Mouse (Mus musculus): ENCODE measurements around the gene Epo. TPM values are rescaled to one million over a fixed set of nuclear protein-coding genes. Genes with fewer than 3 reads are reported as not detected.

The Epo gene
- polyA plus RNA-seq, 1 experiment from 2014 or later: 5.5 TPM

GRCm38 (mm10) chr5:137534762-137535161, 1.7 kb upstream of the Epo start:
- H3K9me3 ChIP-seq (replicated peaks): no peaks in the 10 kb centered on the region
- H3K4me3 ChIP-seq: no peak overlapping the region
- H3K36me3 ChIP-seq: peaks cover 9% of the 10 kb centered on the region
- WGBS: 97% methylated on average over 3 of the region's 3 CpGs
- H3K27me3 ChIP-seq (ENCODE audit: low read depth, poor library complexity, severe bottlenecking): no peaks in the 10 kb centered on the region
- peaks cover 33% of the 10 kb centered on the region for H3K4me1 ChIP-seq
- H3K27ac ChIP-seq (replicated peaks): no peak overlapping the region
- DNase-seq (ENCODE audit: low spot score): no peak

- 0% methylated on average over 10 of the region's 12 CpGs for WGBS
- Histone ChIP-seq H3K27me3 (ENCODE audit: low read depth, poor library complexity, severe bottlenecking) (no peaks in the 10 kb centered on the region), H3K4me1 (peaks cover 50% of the 10 kb centered on the region), H3K27ac (replicated peaks) (peak overlapping the region; percentile 99), H3K36me3 (peaks cover 29% of the 10 kb centered on the region), H3K4me3 (peak overlapping the region; percentile 95), H3K9me3 (replicated peaks) (no peaks in the 10 kb centered on the region)
- DNase-seq (ENCODE audit: low spot score): no peak
Observed at GRCm38 (mm10) chr5:137532808-137533116, 280 bp downstream of the Epo start.

- H3K36me3 ChIP-seq: peaks cover 34% of the 10 kb centered on the region
- WGBS: under 1% methylated on average over 19 of the region's 19 CpGs
- no peaks in the 10 kb centered on the region for H3K27me3 ChIP-seq (ENCODE audit: low read depth, poor library complexity, severe bottlenecking)
- DNase-seq (ENCODE audit: low spot score): peak; percentile 60
- H3K27ac ChIP-seq (replicated peaks): peak overlapping the region; percentile 99
- peaks cover 52% of the 10 kb centered on the region for H3K4me1 ChIP-seq
- peak overlapping the region; percentile 95 for H3K4me3 ChIP-seq
- no peaks in the 10 kb centered on the region for H3K9me3 ChIP-seq (replicated peaks)
Observed at GRCm38 (mm10) chr5:137532131-137532807, 773 bp downstream of the Epo start.

- 0% methylated on average over 51 of the region's 51 CpGs for WGBS
- H3K9me3 ChIP-seq (replicated peaks): no peaks in the 10 kb centered on the region
- peaks cover 59% of the 10 kb centered on the region for H3K4me1 ChIP-seq
- H3K4me3 ChIP-seq: peak overlapping the region; percentile 95
- peaks cover 41% of the 10 kb centered on the region for H3K36me3 ChIP-seq
- H3K27ac ChIP-seq (replicated peaks): peak overlapping the region; percentile 99
- H3K27me3 ChIP-seq (ENCODE audit: low read depth, poor library complexity, severe bottlenecking): no peaks in the 10 kb centered on the region
- DNase-seq (ENCODE audit: low spot score): peak; percentile 94
Observed at GRCm38 (mm10) chr5:137531414-137532130, 1.5 kb downstream of the Epo start.

- Histone ChIP-seq H3K27me3 (ENCODE audit: low read depth, poor library complexity, severe bottlenecking) (no peaks in the 10 kb centered on the region), H3K36me3 (peaks cover 49% of the 10 kb centered on the region), H3K9me3 (replicated peaks) (no peaks in the 10 kb centered on the region), H3K27ac (replicated peaks) (peak overlapping the region; percentile 99), H3K4me3 (peak overlapping the region; percentile 95), H3K4me1 (peaks cover 65% of the 10 kb centered on the region)
- WGBS: 1% methylated on average over 45 of the region's 46 CpGs
- DNase-seq (ENCODE audit: low spot score): peak; percentile 76
Observed at GRCm38 (mm10) chr5:137530588-137531413, 2.2 kb downstream of the Epo start.

GRCm38 (mm10) chr5:137530075-137530474, 3.0 kb downstream of the Epo start:
- no peaks in the 10 kb centered on the region for H3K9me3 ChIP-seq (replicated peaks)
- WGBS: 78% methylated on average over 8 of the region's 8 CpGs
- peaks cover 71% of the 10 kb centered on the region for H3K4me1 ChIP-seq
- H3K4me3 ChIP-seq: peak overlapping the region; percentile 95
- H3K27ac ChIP-seq (replicated peaks): peak overlapping the region; percentile 99
- no peak for DNase-seq (ENCODE audit: low spot score)
- no peaks in the 10 kb centered on the region for H3K27me3 ChIP-seq (ENCODE audit: low read depth, poor library complexity, severe bottlenecking)
- peaks cover 56% of the 10 kb centered on the region for H3K36me3 ChIP-seq

- 71% methylated on average over 15 of the region's 15 CpGs for WGBS
- Histone ChIP-seq H3K27ac (replicated peaks) (peak overlapping the region; percentile 99), H3K4me3 (peak overlapping the region; percentile 95), H3K9me3 (replicated peaks) (no peaks in the 10 kb centered on the region), H3K4me1 (peaks cover 74% of the 10 kb centered on the region), H3K27me3 (ENCODE audit: low read depth, poor library complexity, severe bottlenecking) (no peaks in the 10 kb centered on the region), H3K36me3 (peaks cover 62% of the 10 kb centered on the region)
- peak; percentile 19 for DNase-seq (ENCODE audit: low spot score)
Observed at GRCm38 (mm10) chr5:137529221-137529995, 3.6 kb downstream of the Epo start.

GRCm38 (mm10) chr5:137528247-137528968, 4.6 kb downstream of the Epo start:
- Histone ChIP-seq H3K36me3 (peaks cover 72% of the 10 kb centered on the region), H3K27me3 (ENCODE audit: low read depth, poor library complexity, severe bottlenecking) (no peaks in the 10 kb centered on the region), H3K27ac (replicated peaks) (0 out of 2 replicates have a peak overlapping the region, but pooled peaks have one; percentile 23), H3K9me3 (replicated peaks) (no peaks in the 10 kb centered on the region), H3K4me3 (peak overlapping the region; percentile 95), H3K4me1 (peaks cover 76% of the 10 kb centered on the region)
- no peak for DNase-seq (ENCODE audit: low spot score)
- 87% methylated on average over 22 of the region's 22 CpGs for WGBS

- no peaks in the 10 kb centered on the region for H3K9me3 ChIP-seq (replicated peaks)
- H3K4me1 ChIP-seq: peaks cover 78% of the 10 kb centered on the region
- H3K27me3 ChIP-seq (ENCODE audit: low read depth, poor library complexity, severe bottlenecking): no peaks in the 10 kb centered on the region
- no peak for DNase-seq (ENCODE audit: low spot score)
- peak overlapping the region; percentile 57; the same call in 1 of the 2 replicates for H3K27ac ChIP-seq (replicated peaks)
- H3K36me3 ChIP-seq: peaks cover 82% of the 10 kb centered on the region
- no peak overlapping the region for H3K4me3 ChIP-seq
- WGBS: 56% methylated on average over 1 of the region's 1 CpGs
Observed at GRCm38 (mm10) chr5:137527413-137527812, 5.6 kb downstream of the Epo start.

- Histone ChIP-seq H3K36me3 (peaks cover 93% of the 10 kb centered on the region), H3K9me3 (replicated peaks) (no peaks in the 10 kb centered on the region), H3K27me3 (ENCODE audit: low read depth, poor library complexity, severe bottlenecking) (no peaks in the 10 kb centered on the region), H3K4me1 (peaks cover 73% of the 10 kb centered on the region), H3K4me3 (peak overlapping the region; percentile 29), H3K27ac (replicated peaks) (peak overlapping the region; percentile 52; the same call in 1 of the 2 replicates)
- 55% methylated on average over 16 of the region's 16 CpGs for WGBS
- DNase-seq (ENCODE audit: low spot score): no peak
Observed at GRCm38 (mm10) chr5:137526192-137526936, 6.7 kb downstream of the Epo start.

GRCm38 (mm10) chr5:137525511-137525910, 7.5 kb downstream of the Epo start:
- H3K27me3 ChIP-seq (ENCODE audit: low read depth, poor library complexity, severe bottlenecking): no peaks in the 10 kb centered on the region
- H3K27ac ChIP-seq (replicated peaks): 0 out of 2 replicates have a peak overlapping the region, but pooled peaks have one; percentile 34
- H3K4me1 ChIP-seq: peaks cover 64% of the 10 kb centered on the region
- 84% methylated on average over 16 of the region's 16 CpGs for WGBS
- no peak for DNase-seq (ENCODE audit: low spot score)
- no peaks in the 10 kb centered on the region for H3K9me3 ChIP-seq (replicated peaks)
- peak overlapping the region; percentile 14; the same call in 1 of the 2 replicates for H3K4me3 ChIP-seq
- peaks cover 99% of the 10 kb centered on the region for H3K36me3 ChIP-seq
